Comparison of ENCODE assay signal across 20 mouse cellular contexts in genomic region chr7:141699556-141700220, GRCm38 (mm10). TPM values are rescaled to one million over a fixed set of nuclear protein-coding genes. Genes with fewer than 3 reads are reported as not detected.
A peak's percentile ranks its signal among the peaks of the same experiment; 100 is the strongest.
DNase-seq lines count a peak whose midpoint lies in the region; ATAC-seq lines count a peak whose summit lies in the region.
"Had no signal": no experiment of that assay in that cellular context is flagged by ENCODE, and none has a peak within 500 bp of the region (broad histone marks: within the 10 kb centered on the region; RNA-seq: fewer than 3 reads in every experiment).

No protein-coding gene starts in this region.

- H3K27ac ChIP-seq in intestine, embryonic 16.5 days (ENCODE audit: low read length), result no peak overlapping the region
- no peak overlapping the region for H3K27ac ChIP-seq in stomach, embryonic 16.5 days (ENCODE audit: low read length)
- H3K27ac ChIP-seq: forebrain, embryonic 15.5 days; heart, embryonic 10.5 days; hindbrain, embryonic 13.5 days had no signal

- no peak overlapping the region for H3K4me2 ChIP-seq in intestine, embryonic 16.5 days (ENCODE audit: low read depth, low read length)
- H3K4me2 ChIP-seq in stomach, embryonic 16.5 days (ENCODE audit: low read depth, low read length), result no peak overlapping the region
- H3K4me2 ChIP-seq: forebrain, embryonic 15.5 days; hindbrain, embryonic 13.5 days had no signal

- no peak overlapping the region for H3K9ac ChIP-seq in intestine, embryonic 16.5 days (ENCODE audit: low read depth, low read length)
- no peak overlapping the region for H3K9ac ChIP-seq in stomach, embryonic 16.5 days (ENCODE audit: low read length)
- H3K9ac ChIP-seq: forebrain, embryonic 15.5 days; hindbrain, embryonic 13.5 days had no signal

- H3K4me3 ChIP-seq in intestine, embryonic 16.5 days (ENCODE audit: low read length), result no peak overlapping the region
- no peak overlapping the region for H3K4me3 ChIP-seq in stomach, embryonic 16.5 days (replicated peaks; ENCODE audit: low read length)
- H3K4me3 ChIP-seq: forebrain, embryonic 15.5 days; heart, embryonic 10.5 days; hindbrain, embryonic 13.5 days had no signal

- no peaks in the 10 kb centered on the region for H3K4me1 ChIP-seq in intestine, embryonic 16.5 days (ENCODE audit: control insufficient read depth, insufficient read depth, low read length)
- H3K4me1 ChIP-seq in stomach, embryonic 16.5 days (ENCODE audit: control insufficient read depth, insufficient read depth, low read length), result no peaks in the 10 kb centered on the region
- H3K4me1 ChIP-seq: forebrain, embryonic 15.5 days; heart, embryonic 10.5 days; hindbrain, embryonic 13.5 days had no signal

- ATAC-seq in intestine, embryonic 16.5 days, result peak; percentile 71
- peak; percentile 76 for ATAC-seq in stomach, embryonic 16.5 days (ENCODE audit: insufficient read depth, low FRiP score)
- ATAC-seq: forebrain, embryonic 15.5 days had no signal

- H3K36me3 ChIP-seq in intestine, embryonic 16.5 days (ENCODE audit: control insufficient read depth, insufficient read depth, low read length), result no peaks in the 10 kb centered on the region
- H3K36me3 ChIP-seq in stomach, embryonic 16.5 days (ENCODE audit: control insufficient read depth, insufficient read depth, low read length), result no peaks in the 10 kb centered on the region
- H3K36me3 ChIP-seq: forebrain, embryonic 15.5 days; heart, embryonic 10.5 days; hindbrain, embryonic 13.5 days had no signal

- H3K9me3 ChIP-seq in intestine, embryonic 16.5 days (ENCODE audit: control insufficient read depth, low read length), result no peaks in the 10 kb centered on the region
- no peaks in the 10 kb centered on the region for H3K9me3 ChIP-seq in stomach, embryonic 16.5 days (replicated peaks; ENCODE audit: control insufficient read depth, low read length)
- H3K9me3 ChIP-seq: forebrain, embryonic 15.5 days; heart, embryonic 10.5 days; hindbrain, embryonic 13.5 days had no signal

- DNase-seq in kidney, postnatal 10 days, result peak; percentile 3
- no peak for DNase-seq in kidney, postnatal 4 days
- DNase-seq in lung, postnatal 36 days, result peak; percentile 22
- DNase-seq in lung, postnatal 4 days, result no peak
- no peak for DNase-seq in left cerebral cortex, postnatal 25 days (ENCODE audit: low spot score in 2 of 2)
- no peak for DNase-seq in heart, postnatal 4 days
- DNase-seq: adrenal gland, postnatal 25 days; cerebellum, adult 2 months; cerebellum, postnatal 10 days; gastrocnemius, postnatal 10 days; heart, adult 18-20 months; heart, postnatal 10 days had no signal

- intact Hi-C loops in left cerebral cortex, postnatal 25 days (cut with DNase I), result no loop called here

- no peaks in the 10 kb centered on the region; the same call in 1 of the 2 replicates for H3K27me3 ChIP-seq in intestine, embryonic 16.5 days (replicated peaks; ENCODE audit: control insufficient read depth, insufficient read depth, low read length)
- H3K27me3 ChIP-seq in stomach, embryonic 16.5 days (ENCODE audit: control insufficient read depth, insufficient read depth, low read length), result no peaks in the 10 kb centered on the region
- H3K27me3 ChIP-seq: forebrain, embryonic 15.5 days; hindbrain, embryonic 13.5 days had no signal

- 68% methylated on average over 8 of the region's 8 CpGs for WGBS in intestine, embryonic 16.5 days
- 65% methylated on average over 8 of the region's 8 CpGs for WGBS in stomach, embryonic 16.5 days

RNA-seq across cellular contexts. Expression of gene Muc2, which starts 9.5 kb away (rescaled TPM):
- 22.1 and 28.5 TPM in 2 replicates for polyA plus RNA-seq in intestine, embryonic 16.5 days (2015; fragmentation: Nextera tagmentation; extraction: Ambion mirVana)
- polyA plus RNA-seq in stomach, embryonic 16.5 days (2015; fragmentation: Nextera tagmentation; extraction: Ambion mirVana), result 2.5 and 3.2 TPM in 2 replicates
- total RNA-seq in left cerebral cortex, postnatal 25 days (2021), result under 1 TPM in 1 of 2 experiments, not detected in 1; 0.43 TPM
- total RNA-seq in heart, postnatal 4 days (2021), result under 1 TPM in 1 of 2 experiments, not detected in 1; 0.74 TPM
- total RNA-seq: hematopoietic stem cell, adult 5-6 weeks had no signal
- polyA plus RNA-seq: embryonic facial prominence, embryonic 11.5 days had no signal

RNA-seq across cellular contexts. Expression of gene Muc6, which starts 44.6 kb away (rescaled TPM):
- polyA plus RNA-seq in intestine, embryonic 16.5 days (2015; fragmentation: Nextera tagmentation; extraction: Ambion mirVana), result 0.24 and 0.28 TPM in 2 replicates
- polyA plus RNA-seq in stomach, embryonic 16.5 days (2015; fragmentation: Nextera tagmentation; extraction: Ambion mirVana), result 3.8 and 6.3 TPM in 2 replicates
- total RNA-seq in left cerebral cortex, postnatal 25 days (2021), result not detected
- not detected for total RNA-seq in heart, postnatal 4 days (2021)
- total RNA-seq: adrenal gland, postnatal 25 days; gastrocnemius, postnatal 10 days; gastrocnemius, postnatal 4 days; heart, adult 18-20 months; heart, postnatal 10 days; hematopoietic stem cell, adult 5-6 weeks had no signal

Comparison
In these comparisons a context has a peak if more than half of its experiments do, and no peak if none do; other contexts are left out.
1. DNase-seq: peak in kidney, postnatal 10 days (single experiment) and lung, postnatal 36 days (single experiment); none in kidney, postnatal 4 days (0 of 2), lung, postnatal 4 days (0 of 2), left cerebral cortex, postnatal 25 days (0 of 2) and heart, postnatal 4 days (single experiment).